Mouse (Mus musculus) thymus, postnatal 4 days (tissue): ENCODE measurements around the gene Mup17.
"Not testable (repeated sequence)": the region's sequence is repeated elsewhere in the genome, so short reads cannot be mapped to it uniquely, and the experiment has no call there.

Source experiments
- DNase-seq: peaks from one replicate; pipeline ENCODE4 v3.0.0; 2021

Mup17 gene

DNA sequence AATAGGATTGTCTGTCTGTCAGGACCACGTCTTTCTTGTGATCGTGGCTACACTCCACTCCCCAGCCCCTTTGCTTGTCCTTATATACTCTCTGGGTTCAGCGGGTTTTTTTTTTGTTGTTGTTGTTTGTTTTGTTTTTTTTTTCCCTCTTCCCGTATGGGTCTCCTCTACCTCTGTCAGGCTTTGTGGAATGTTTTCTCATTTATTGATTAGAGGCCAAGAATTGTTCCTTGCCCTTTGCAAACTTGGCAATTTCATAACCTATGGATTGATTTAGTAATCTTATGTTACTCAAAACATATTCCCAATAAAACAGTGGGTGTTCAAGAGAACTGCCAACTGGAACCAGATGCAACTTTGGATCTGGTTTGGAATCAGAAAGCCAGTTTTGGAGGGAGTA is at the start of gene Mup17:
Mup17 (minus strand) TSS at position 101 of the 400 bp plus-strand sequence.
- DNase-seq: not testable (repeated sequence)

DNA sequence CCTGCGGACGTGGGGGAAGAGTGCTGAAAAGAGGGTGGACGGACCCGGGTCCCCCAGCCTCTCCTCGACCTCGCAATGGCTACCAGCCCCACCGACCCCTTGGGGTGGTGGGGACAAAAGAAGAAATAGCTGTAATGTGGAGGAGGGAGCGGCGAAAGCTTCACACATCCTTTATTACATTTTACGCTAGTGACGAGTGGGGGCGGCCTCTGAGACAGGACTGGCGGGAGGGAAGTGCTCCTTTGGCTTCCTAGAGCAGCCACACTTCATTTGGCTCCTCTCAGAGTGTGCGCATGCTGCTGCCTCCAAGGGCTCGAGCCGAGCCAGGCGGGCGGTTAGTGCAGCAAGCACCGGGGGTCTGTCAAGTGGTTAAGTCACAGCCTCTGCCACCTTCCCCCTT is 24.1 kb downstream of the Mup17 start:
- not testable (repeated sequence) for DNase-seq

DNA sequence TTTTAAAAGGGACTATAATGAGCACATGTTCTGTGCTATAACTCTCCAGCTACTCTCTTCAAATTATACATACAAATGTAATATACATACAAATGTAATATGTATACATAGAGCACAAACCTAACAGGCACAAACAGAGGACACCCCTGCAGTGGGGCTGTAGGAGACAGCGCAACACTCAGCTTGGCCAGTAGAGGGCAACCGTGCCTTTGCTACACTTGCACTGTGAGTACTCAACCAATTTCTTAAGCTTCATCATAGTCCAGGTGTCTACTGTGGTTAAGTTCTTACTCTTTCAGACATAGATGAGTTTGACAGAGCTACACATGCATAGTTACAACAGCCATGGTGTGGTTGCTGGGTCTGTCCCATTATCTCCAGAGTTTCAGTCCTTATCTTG is 39.8 kb downstream of the Mup17 start:
- DNase-seq: peak; percentile 9
